Mouse (Mus musculus): Measurements from ENCODE around the gene Sf3b4. TPM values are rescaled to one million over a fixed set of nuclear protein-coding genes. Genes with fewer than 3 reads are reported as not detected.
"Not testable (repeated sequence)": the region's sequence is repeated elsewhere in the genome, so short reads cannot be mapped to it uniquely, and the experiment has no call there.

Sf3b4 gene
- total RNA-seq, 2 experiments from 2014 or later, result 15.4 to 18.7 TPM

GRCm38 (mm10) chr3:96173185-96173584 is 1.1 kb downstream of the Sf3b4 start:
- no peak for DNase-seq

- not testable (repeated sequence) for DNase-seq
These were observed 1.9 kb downstream of the Sf3b4 start for GRCm38 (mm10) chr3:96174042-96174441.

- no peak for DNase-seq
These were observed 3.1 kb downstream of the Sf3b4 start for GRCm38 (mm10) chr3:96175251-96175650.

GRCm38 (mm10) chr3:96178427-96178826 is 6.3 kb downstream of the Sf3b4 start:
- no peak for DNase-seq

- no peak for DNase-seq
These were observed 6.8 kb downstream of the Sf3b4 start for GRCm38 (mm10) chr3:96178902-96179301.

- peak; percentile 73 to 82 for DNase-seq
These were observed 7.4 kb downstream of the Sf3b4 start for GRCm38 (mm10) chr3:96179531-96179930.

- DNase-seq, result peak in 1 of 2 experiments; percentile 28
These were observed 8.8 kb downstream of the Sf3b4 start, which contains the start of gene Sv2a for GRCm38 (mm10) chr3:96180727-96181477. Gene Sv2a (plus strand): TSS chr3:96181151.

- no peak for DNase-seq
These were observed 9.6 kb downstream of the Sf3b4 start for GRCm38 (mm10) chr3:96181510-96182381.

- peak in 1 of 2 experiments; percentile 20 for DNase-seq
These were observed 10.2 kb downstream of the Sf3b4 start for GRCm38 (mm10) chr3:96182382-96182776.

GRCm38 (mm10) chr3:96192977-96193376 is 20.8 kb downstream of the Sf3b4 start:
- DNase-seq, result no peak

- no peak for DNase-seq
These were observed 22.8 kb downstream of the Sf3b4 start for GRCm38 (mm10) chr3:96194966-96195365.

GRCm38 (mm10) chr3:96195616-96196313 is 23.6 kb downstream of the Sf3b4 start:
- no peak for DNase-seq

- no peak for DNase-seq
These were observed 24.5 kb downstream of the Sf3b4 start for GRCm38 (mm10) chr3:96196437-96197128.

GRCm38 (mm10) chr3:96197129-96197749 is 25.1 kb downstream of the Sf3b4 start:
- peak; percentile 91 to 94 for DNase-seq

- no peak for DNase-seq
These were observed 26.0 kb downstream of the Sf3b4 start for GRCm38 (mm10) chr3:96198181-96198580.

GRCm38 (mm10) chr3:96198601-96199251 is 26.6 kb downstream of the Sf3b4 start:
- DNase-seq, result not testable (repeated sequence)

- no peak for DNase-seq
These were observed 27.6 kb downstream of the Sf3b4 start for GRCm38 (mm10) chr3:96199731-96200130.

- DNase-seq, result no peak
These were observed 35.7 kb downstream of the Sf3b4 start for GRCm38 (mm10) chr3:96207819-96208218.

GRCm38 (mm10) chr3:96209242-96209641 is 37.1 kb downstream of the Sf3b4 start:
- DNase-seq, result peak in 1 of 2 experiments; percentile 18

- DNase-seq, result peak; percentile 42 to 66
These were observed 47.1 kb downstream of the Sf3b4 start for GRCm38 (mm10) chr3:96219191-96219641.

Measured in heart, adult 18-20 months (tissue).